In genomic region chr14:11710410-11711122, GRCm38 (mm10) we compare ENCODE assay signal across 13 mouse cellular contexts.
DNase-seq lines count a peak whose midpoint lies in the region; ATAC-seq lines count a peak whose summit lies in the region.
"Had no signal": no experiment of that assay in that cellular context is flagged by ENCODE, and none has a peak within 500 bp of the region (broad histone marks: within the 10 kb centered on the region; RNA-seq: fewer than 3 reads in every experiment).

No protein-coding gene starts in this region.

- 87% methylated on average over 9 of the region's 9 CpGs for WGBS in intestine, embryonic 16.5 days
- WGBS in intestine, embryonic 15.5 days: 85% methylated on average over 9 of the region's 9 CpGs
- 92% methylated on average over 9 of the region's 9 CpGs for WGBS in midbrain, embryonic 15.5 days
- 91% methylated on average over 9 of the region's 9 CpGs for WGBS in midbrain, embryonic 10.5 days
- 92% methylated on average over 9 of the region's 9 CpGs for WGBS in neural tube, embryonic 15.5 days

- H3K9me3 ChIP-seq in intestine, embryonic 16.5 days (ENCODE audit: control insufficient read depth, low read length): no peaks in the 10 kb centered on the region
- H3K9me3 ChIP-seq in intestine, embryonic 15.5 days: no peaks in the 10 kb centered on the region
- H3K9me3 ChIP-seq in midbrain, embryonic 15.5 days: no peaks in the 10 kb centered on the region
- H3K9me3 ChIP-seq in midbrain, embryonic 10.5 days (replicated peaks): peaks cover 8% of the 10 kb centered on the region; the same call in 1 of the 2 replicates
- no peaks in the 10 kb centered on the region for H3K9me3 ChIP-seq in neural tube, embryonic 15.5 days (replicated peaks)
- H3K9me3 ChIP-seq: limb, embryonic 13.5 days; lung, embryonic 15.5 days had no signal

- DNase-seq in midbrain, embryonic 10.5 days (ENCODE audit: low spot score): no peak
- DNase-seq in R1 (ENCODE audit: low read depth, low spot score): peak; percentile 51
- no peak for DNase-seq in frontal cortex, postnatal 25 days (ENCODE audit: low spot score in 2 of 2)
- DNase-seq: thymus, adult 2 months had no signal

- no peak overlapping the region for H3K4me3 ChIP-seq in intestine, embryonic 16.5 days (ENCODE audit: low read length)
- H3K4me3 ChIP-seq in intestine, embryonic 15.5 days (replicated peaks): no peak overlapping the region
- H3K4me3 ChIP-seq in midbrain, embryonic 15.5 days: no peak overlapping the region
- H3K4me3 ChIP-seq in midbrain, embryonic 10.5 days: no peak overlapping the region
- no peak overlapping the region for H3K4me3 ChIP-seq in neural tube, embryonic 15.5 days (replicated peaks)
- H3K4me3 ChIP-seq: forebrain, embryonic 10.5 days; hindbrain, embryonic 13.5 days; limb, embryonic 13.5 days; lung, embryonic 15.5 days; megakaryocyte, embryonic 14.5 days had no signal

- no peak overlapping the region for H3K27ac ChIP-seq in intestine, embryonic 16.5 days (ENCODE audit: low read length)
- H3K27ac ChIP-seq in intestine, embryonic 15.5 days: no peak overlapping the region
- no peak overlapping the region for H3K27ac ChIP-seq in midbrain, embryonic 15.5 days
- H3K27ac ChIP-seq in midbrain, embryonic 10.5 days (replicated peaks): no peak overlapping the region
- H3K27ac ChIP-seq in neural tube, embryonic 15.5 days (replicated peaks): no peak overlapping the region
- H3K27ac ChIP-seq: forebrain, embryonic 10.5 days; limb, embryonic 13.5 days; lung, embryonic 15.5 days had no signal

- H3K9ac ChIP-seq in intestine, embryonic 16.5 days (ENCODE audit: low read depth, low read length): no peak overlapping the region
- no peak overlapping the region for H3K9ac ChIP-seq in intestine, embryonic 15.5 days
- no peak overlapping the region for H3K9ac ChIP-seq in midbrain, embryonic 15.5 days
- H3K9ac ChIP-seq in neural tube, embryonic 15.5 days (replicated peaks): no peak overlapping the region
- H3K9ac ChIP-seq: hindbrain, embryonic 13.5 days; limb, embryonic 13.5 days; lung, embryonic 15.5 days had no signal

- no peaks in the 10 kb centered on the region for H3K36me3 ChIP-seq in intestine, embryonic 16.5 days (ENCODE audit: control insufficient read depth, insufficient read depth, low read length)
- H3K36me3 ChIP-seq in intestine, embryonic 15.5 days: no peaks in the 10 kb centered on the region
- no peaks in the 10 kb centered on the region for H3K36me3 ChIP-seq in midbrain, embryonic 15.5 days (replicated peaks)
- H3K36me3 ChIP-seq in midbrain, embryonic 10.5 days: peaks cover 4% of the 10 kb centered on the region; the same call in 1 of the 2 replicates
- H3K36me3 ChIP-seq in neural tube, embryonic 15.5 days: no peaks in the 10 kb centered on the region
- H3K36me3 ChIP-seq: forebrain, embryonic 10.5 days; hindbrain, embryonic 13.5 days; limb, embryonic 13.5 days; lung, embryonic 15.5 days had no signal

- 0 out of 2 replicates have a peak overlapping the region, but pooled peaks have one; percentile 6 for H3K4me2 ChIP-seq in intestine, embryonic 16.5 days (ENCODE audit: low read depth, low read length)
- no peak overlapping the region for H3K4me2 ChIP-seq in intestine, embryonic 15.5 days (replicated peaks)
- no peak overlapping the region for H3K4me2 ChIP-seq in midbrain, embryonic 15.5 days
- no peak overlapping the region for H3K4me2 ChIP-seq in neural tube, embryonic 15.5 days
- H3K4me2 ChIP-seq: hindbrain, embryonic 13.5 days; limb, embryonic 13.5 days; lung, embryonic 15.5 days had no signal

- no peaks in the 10 kb centered on the region for H3K4me1 ChIP-seq in intestine, embryonic 16.5 days (ENCODE audit: control insufficient read depth, insufficient read depth, low read length)
- no peaks in the 10 kb centered on the region for H3K4me1 ChIP-seq in intestine, embryonic 15.5 days (replicated peaks)
- H3K4me1 ChIP-seq in midbrain, embryonic 15.5 days: peaks cover 10% of the 10 kb centered on the region
- peaks cover 25% of the 10 kb centered on the region for H3K4me1 ChIP-seq in midbrain, embryonic 10.5 days
- peaks cover 16% of the 10 kb centered on the region for H3K4me1 ChIP-seq in neural tube, embryonic 15.5 days
- H3K4me1 ChIP-seq: lung, embryonic 15.5 days; megakaryocyte, embryonic 14.5 days had no signal

- ATAC-seq in intestine, embryonic 16.5 days: no peak
- no peak for ATAC-seq in intestine, embryonic 15.5 days
- ATAC-seq in midbrain, embryonic 15.5 days (replicated peaks): peak; percentile 8; the same call in 1 of the 2 replicates
- ATAC-seq in neural tube, embryonic 15.5 days (ENCODE audit: low FRiP score): 0 out of 2 replicates have a peak, but pooled peaks have one; percentile 22

- H3K27me3 ChIP-seq in intestine, embryonic 16.5 days (replicated peaks; ENCODE audit: control insufficient read depth, insufficient read depth, low read length): no peaks in the 10 kb centered on the region
- H3K27me3 ChIP-seq in intestine, embryonic 15.5 days (replicated peaks): no peaks in the 10 kb centered on the region
- no peaks in the 10 kb centered on the region for H3K27me3 ChIP-seq in midbrain, embryonic 15.5 days (replicated peaks)
- no peaks in the 10 kb centered on the region for H3K27me3 ChIP-seq in midbrain, embryonic 10.5 days (ENCODE audit: low read depth, poor library complexity, severe bottlenecking)
- H3K27me3 ChIP-seq in neural tube, embryonic 15.5 days (replicated peaks): no peaks in the 10 kb centered on the region
- H3K27me3 ChIP-seq: hindbrain, embryonic 13.5 days; limb, embryonic 13.5 days; lung, embryonic 15.5 days; megakaryocyte, embryonic 14.5 days had no signal

Comparison
In these comparisons a context has a peak if more than half of its experiments do, and no peak if none do; other contexts are left out.
1. ATAC-seq: peak in midbrain, embryonic 15.5 days (single experiment) and neural tube, embryonic 15.5 days (single experiment); none in intestine, embryonic 16.5 days (single experiment) and intestine, embryonic 15.5 days (single experiment).